Mouse (Mus musculus) ES-Bruce4 (cell line): ENCODE data around the gene Ifna6. TPM values are rescaled to one million over a fixed set of nuclear protein-coding genes. Genes with fewer than 3 reads are reported as not detected.

ENCODE experiments used
- H3K27ac ChIP-seq: 2 replicates; pipeline ENCODE4 v1.5.1; 2012; ENCODE audit warnings: low read length, inconsistent platforms; ENCODE audit not compliant: insufficient read depth
- H3K27me3 ChIP-seq: 2 replicates; pipeline ENCODE4 v1.6.1; 2012; ENCODE audit warnings: mild to moderate bottlenecking, low read length, inconsistent platforms; ENCODE audit not compliant: control insufficient read depth, poor library complexity, insufficient read depth, severe bottlenecking
- H3K36me3 ChIP-seq: 2 replicates; pipeline ENCODE4 v1.6.1; 2012; ENCODE audit warnings: inconsistent platforms, mild to moderate bottlenecking, low read length, moderate library complexity; ENCODE audit not compliant: control insufficient read depth, poor library complexity, insufficient read depth, severe bottlenecking
- H3K4me1 ChIP-seq: one replicate; pipeline ENCODE4 v1.8.1; 2011; ENCODE audit warnings: low read length; ENCODE audit not compliant: control insufficient read depth, insufficient read depth
- H3K4me3 ChIP-seq: 2 replicates; pipeline ENCODE4 v1.5.1; 2011; ENCODE audit warnings: low read depth, mild to moderate bottlenecking, low read length
- H3K9ac ChIP-seq: 2 replicates; pipeline ENCODE4 v1.6.1; 2012; ENCODE audit warnings: low read depth, mild to moderate bottlenecking, inconsistent platforms; ENCODE audit not compliant: poor library complexity, severe bottlenecking
- H3K9me3 ChIP-seq: replicated peaks from 2 replicates; pipeline ENCODE4 v1.6.1; 2012; ENCODE audit warnings: mild to moderate bottlenecking, low read length, inconsistent platforms; ENCODE audit not compliant: control insufficient read depth, poor library complexity, insufficient read depth, severe bottlenecking
- CTCF ChIP-seq: IDR thresholded peaks from one replicate; pipeline ENCODE4 v1.8.1; 2011; ENCODE audit warnings: low read depth, low read length
- EP300 ChIP-seq: IDR thresholded peaks from 2 replicates; pipeline ENCODE4 v1.6.1; 2011; ENCODE audit warnings: low read depth, low read length; ENCODE audit not compliant: insufficient read depth
- POLR2A ChIP-seq: IDR thresholded peaks from one replicate; pipeline ENCODE4 v1.8.1; 2011; ENCODE audit warnings: low read length; ENCODE audit not compliant: insufficient read depth
- polyA plus RNA-seq: library from polyadenylated mRNA; stranded (reverse); fragments of >200 nt; gene quantifications from 2 replicates; pipeline ENCODE4 v1.2.4, GENCODE M21; 2011; ENCODE audit warnings: low read depth; ENCODE audit not compliant: missing spikeins, insufficient read depth, insufficient read length

Ifna6 gene
- polyA plus RNA-seq, 1 experiment = not detected

GRCm38 (mm10) chr4:88865011-88865569 lies 37.9 kb downstream of the Ifna6 start:
- H3K27me3 ChIP-seq = no peaks in the 10 kb centered on the region
- no peaks in the 10 kb centered on the region for H3K4me1 ChIP-seq
- H3K36me3 ChIP-seq = no peaks in the 10 kb centered on the region
- H3K9ac ChIP-seq = no peak overlapping the region
- no peak overlapping the region for H3K4me3 ChIP-seq
- no peaks in the 10 kb centered on the region for H3K9me3 ChIP-seq
- H3K27ac ChIP-seq = no peak overlapping the region
- TF ChIP-seq EP300 (no peak), POLR2A (no peak), CTCF (no peak)

GRCm38 (mm10) chr4:88867366-88867925 lies 40.2 kb downstream of the Ifna6 start:
- Histone ChIP-seq H3K9ac (no peak overlapping the region), H3K27ac (no peak overlapping the region), H3K9me3 (no peaks in the 10 kb centered on the region), H3K27me3 (no peaks in the 10 kb centered on the region), H3K36me3 (no peaks in the 10 kb centered on the region), H3K4me3 (no peak overlapping the region), H3K4me1 (no peaks in the 10 kb centered on the region)
- TF ChIP-seq EP300 (no peak), CTCF (peak; percentile 97)

- no peak for TF ChIP-seq CTCF
- TF ChIP-seq POLR2A = no peak
- TF ChIP-seq EP300 = no peak
- Histone ChIP-seq H3K9ac (peak overlapping the region; percentile 63), H3K4me1 (no peaks in the 10 kb centered on the region), H3K9me3 (no peaks in the 10 kb centered on the region), H3K27ac (no peak overlapping the region), H3K27me3 (no peaks in the 10 kb centered on the region), H3K4me3 (peak overlapping the region; percentile 85), H3K36me3 (no peaks in the 10 kb centered on the region)
Observed at GRCm38 (mm10) chr4:88867926-88868911, 41.0 kb downstream of the Ifna6 start.

- H3K9me3 ChIP-seq = no peaks in the 10 kb centered on the region
- H3K27me3 ChIP-seq = no peaks in the 10 kb centered on the region
- no peaks in the 10 kb centered on the region for H3K36me3 ChIP-seq
- no peak overlapping the region for H3K27ac ChIP-seq
- H3K4me1 ChIP-seq = no peaks in the 10 kb centered on the region
- TF ChIP-seq CTCF (no peak), EP300 (no peak), POLR2A (no peak)
- no peak overlapping the region for H3K4me3 ChIP-seq
- H3K9ac ChIP-seq = no peak overlapping the region
Observed at GRCm38 (mm10) chr4:88872691-88873090, 45.5 kb downstream of the Ifna6 start.

GRCm38 (mm10) chr4:88875435-88876095 lies 48.3 kb downstream of the Ifna6 start:
- H3K4me3 ChIP-seq = no peak overlapping the region
- H3K27me3 ChIP-seq = no peaks in the 10 kb centered on the region
- H3K9me3 ChIP-seq = no peaks in the 10 kb centered on the region
- H3K27ac ChIP-seq = no peak overlapping the region
- H3K9ac ChIP-seq = no peak overlapping the region
- H3K36me3 ChIP-seq = no peaks in the 10 kb centered on the region
- no peaks in the 10 kb centered on the region for H3K4me1 ChIP-seq
- TF ChIP-seq EP300 = no peak
